9 mouse cellular contexts compared by ENCODE assay signal in the genomic region with DNA sequence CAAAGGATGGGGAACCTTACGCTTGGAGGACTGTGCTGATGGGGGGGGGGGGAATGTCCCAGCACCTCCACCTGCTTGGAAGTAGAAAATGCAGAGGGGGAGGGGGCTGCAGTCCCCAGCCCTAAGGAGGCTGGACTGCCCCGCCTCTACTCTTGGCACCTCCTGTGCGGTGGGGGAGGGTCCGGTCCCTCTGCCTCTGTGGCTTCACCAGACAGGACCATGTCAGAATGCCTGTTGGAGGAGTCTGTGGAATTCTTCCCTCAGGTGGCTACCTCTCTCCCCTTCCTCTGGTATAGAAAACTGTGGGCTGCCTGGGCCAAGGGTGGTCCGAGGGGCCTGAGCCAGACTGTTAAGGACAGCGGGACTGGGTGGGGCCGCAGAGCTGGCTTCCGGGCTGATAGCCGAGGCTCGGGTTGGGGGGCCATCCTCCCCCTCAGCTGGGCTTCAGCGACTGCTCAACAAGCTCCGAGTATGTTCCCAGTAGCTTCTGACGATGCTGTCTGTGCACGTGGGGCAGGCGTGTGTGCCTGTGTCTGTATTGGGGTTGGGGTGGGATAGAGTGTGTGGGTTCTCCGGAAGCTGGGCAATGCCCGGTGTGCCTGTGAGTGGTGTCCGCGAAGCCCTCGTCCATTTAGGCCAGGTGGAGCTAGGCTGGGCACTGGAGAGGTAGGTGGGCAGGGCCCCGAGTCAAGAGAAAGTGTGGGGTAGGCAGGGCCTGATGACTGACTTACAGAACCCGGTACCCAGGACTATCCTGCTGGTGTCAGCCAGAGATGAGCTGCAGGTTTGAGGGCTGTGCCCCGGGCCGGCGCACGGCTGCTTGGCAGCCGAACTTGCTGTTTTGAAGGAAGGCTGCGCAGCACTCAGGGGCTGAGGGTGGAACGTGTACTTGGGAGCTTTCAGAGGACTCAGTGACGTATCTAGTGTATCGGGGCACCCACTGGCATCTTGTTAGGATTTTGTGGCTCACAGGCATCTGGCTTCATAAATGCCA. TPM values are rescaled to one million over a fixed set of nuclear protein-coding genes. Genes with fewer than 3 reads are reported as not detected.
DNase-seq lines count a peak whose midpoint lies in the region; ATAC-seq lines count a peak whose summit lies in the region.
"Had no signal": no experiment of that assay in that cellular context is flagged by ENCODE, and none has a peak within 500 bp of the region (broad histone marks: within the 10 kb centered on the region; RNA-seq: fewer than 3 reads in every experiment).

No protein-coding gene starts in this region.

- H3K4me1 ChIP-seq in kidney, embryonic 16.5 days (ENCODE audit: insufficient read depth, low read length) = peaks cover 14% of the 10 kb centered on the region
- peaks cover 34% of the 10 kb centered on the region for H3K4me1 ChIP-seq in forebrain, embryonic 15.5 days
- peaks cover 21% of the 10 kb centered on the region for H3K4me1 ChIP-seq in midbrain, embryonic 12.5 days

- no peak for DNase-seq in kidney, postnatal 14 days
- peak; percentile 64 to 65 for DNase-seq in cerebellum, postnatal 10 days
- DNase-seq in spleen, postnatal 36 days (ENCODE audit: low spot score in 2 of 2) = no peak
- DNase-seq in spleen, postnatal 14 days (ENCODE audit: low spot score in 2 of 2) = no peak
- DNase-seq in thymus, postnatal 36 days = no peak

- no peak overlapping the region for H3K27ac ChIP-seq in kidney, embryonic 16.5 days (ENCODE audit: low read length)
- no peak overlapping the region for H3K27ac ChIP-seq in forebrain, embryonic 15.5 days (replicated peaks)
- H3K27ac ChIP-seq in midbrain, embryonic 12.5 days (replicated peaks) = no peak overlapping the region
- H3K27ac ChIP-seq: liver, embryonic 14.5 days had no signal

- no peaks in the 10 kb centered on the region for H3K9me3 ChIP-seq in kidney, embryonic 16.5 days (ENCODE audit: low read length)
- H3K9me3 ChIP-seq in forebrain, embryonic 15.5 days = no peaks in the 10 kb centered on the region
- no peaks in the 10 kb centered on the region for H3K9me3 ChIP-seq in midbrain, embryonic 12.5 days

- WGBS in kidney, embryonic 16.5 days = 8% methylated on average over 30 of the region's 31 CpGs
- WGBS in forebrain, embryonic 15.5 days = 10% methylated on average over 31 of the region's 31 CpGs
- WGBS in midbrain, embryonic 12.5 days = 11% methylated on average over 30 of the region's 31 CpGs

- peaks cover 64% of the 10 kb centered on the region for H3K27me3 ChIP-seq in kidney, embryonic 16.5 days (ENCODE audit: insufficient read depth, low read length)
- peaks cover 13% of the 10 kb centered on the region; the same call in 1 of the 2 replicates for H3K27me3 ChIP-seq in forebrain, embryonic 15.5 days
- H3K27me3 ChIP-seq in midbrain, embryonic 12.5 days = peaks cover 75% of the 10 kb centered on the region

- H3K4me2 ChIP-seq in kidney, embryonic 16.5 days (replicated peaks; ENCODE audit: low read depth, low read length) = peak overlapping the region; percentile 99; the same call in 1 of the 2 replicates
- peak overlapping the region; percentile 86 for H3K4me2 ChIP-seq in forebrain, embryonic 15.5 days (replicated peaks)
- peak overlapping the region; percentile 99 for H3K4me2 ChIP-seq in midbrain, embryonic 12.5 days (replicated peaks)

- no peak overlapping the region for H3K9ac ChIP-seq in kidney, embryonic 16.5 days (replicated peaks; ENCODE audit: low read length)
- H3K9ac ChIP-seq in forebrain, embryonic 15.5 days (replicated peaks) = peak overlapping the region; percentile 77
- H3K9ac ChIP-seq in midbrain, embryonic 12.5 days (replicated peaks) = peak overlapping the region; percentile 21; the same call in 1 of the 2 replicates
- H3K9ac ChIP-seq: liver, embryonic 14.5 days had no signal

- no peak for ATAC-seq in kidney, embryonic 16.5 days (ENCODE audit: low FRiP score, low TSS enrichment)
- ATAC-seq in forebrain, embryonic 15.5 days (replicated peaks) = peak; percentile 16
- ATAC-seq in midbrain, embryonic 12.5 days (ENCODE audit: low FRiP score, low read depth) = 0 out of 2 replicates have a peak, but pooled peaks have one; percentile 4

- peak overlapping the region; percentile 62 for H3K4me3 ChIP-seq in kidney, embryonic 16.5 days (ENCODE audit: low read length)
- peak overlapping the region; percentile 79 for H3K4me3 ChIP-seq in forebrain, embryonic 15.5 days
- peak overlapping the region; percentile 74 for H3K4me3 ChIP-seq in midbrain, embryonic 12.5 days

- no peaks in the 10 kb centered on the region for H3K36me3 ChIP-seq in kidney, embryonic 16.5 days (ENCODE audit: insufficient read depth, low read length)
- no peaks in the 10 kb centered on the region for H3K36me3 ChIP-seq in forebrain, embryonic 15.5 days
- H3K36me3 ChIP-seq in midbrain, embryonic 12.5 days = no peaks in the 10 kb centered on the region

RNA-seq across cellular contexts. Expression of gene Dlgap4, which starts 1.5 kb away (rescaled TPM):
- 68.2 and 68.5 TPM in 2 replicates for polyA plus RNA-seq in kidney, embryonic 16.5 days (2015; fragmentation: Nextera tagmentation; extraction: Ambion mirVana)
- 317 and 333 TPM in 2 replicates for polyA plus RNA-seq in forebrain, embryonic 15.5 days (2015; fragmentation: Nextera tagmentation; extraction: Ambion mirVana)
- 190 and 195 TPM in 2 replicates for polyA plus RNA-seq in midbrain, embryonic 12.5 days (2016; fragmentation: Nextera tagmentation; extraction: Ambion mirVana)

Comparison
In these comparisons a context has a peak if more than half of its experiments do, and no peak if none do; other contexts are left out.
1. DNase-seq: peak in cerebellum, postnatal 10 days (2 of 2); none in kidney, postnatal 14 days (single experiment), spleen, postnatal 36 days (0 of 2), spleen, postnatal 14 days (0 of 2) and thymus, postnatal 36 days (0 of 2).
2. Peak in every context shown above with its lines, with median percentiles within 50 percentile points of each other: H3K4me2 ChIP-seq and H3K4me3 ChIP-seq.